Mouse (Mus musculus) spleen, embryonic (tissue): Measurements from ENCODE around the gene Samhd1.

Experiments used
- CTCF ChIA-PET: fragments of 350-600 bp; sonication (Branson Sonifier 250); formaldehyde crosslinking; loops from one replicate; lab custom pipeline; 2022; lab: Charles Lee

Samhd1 gene

DNA sequence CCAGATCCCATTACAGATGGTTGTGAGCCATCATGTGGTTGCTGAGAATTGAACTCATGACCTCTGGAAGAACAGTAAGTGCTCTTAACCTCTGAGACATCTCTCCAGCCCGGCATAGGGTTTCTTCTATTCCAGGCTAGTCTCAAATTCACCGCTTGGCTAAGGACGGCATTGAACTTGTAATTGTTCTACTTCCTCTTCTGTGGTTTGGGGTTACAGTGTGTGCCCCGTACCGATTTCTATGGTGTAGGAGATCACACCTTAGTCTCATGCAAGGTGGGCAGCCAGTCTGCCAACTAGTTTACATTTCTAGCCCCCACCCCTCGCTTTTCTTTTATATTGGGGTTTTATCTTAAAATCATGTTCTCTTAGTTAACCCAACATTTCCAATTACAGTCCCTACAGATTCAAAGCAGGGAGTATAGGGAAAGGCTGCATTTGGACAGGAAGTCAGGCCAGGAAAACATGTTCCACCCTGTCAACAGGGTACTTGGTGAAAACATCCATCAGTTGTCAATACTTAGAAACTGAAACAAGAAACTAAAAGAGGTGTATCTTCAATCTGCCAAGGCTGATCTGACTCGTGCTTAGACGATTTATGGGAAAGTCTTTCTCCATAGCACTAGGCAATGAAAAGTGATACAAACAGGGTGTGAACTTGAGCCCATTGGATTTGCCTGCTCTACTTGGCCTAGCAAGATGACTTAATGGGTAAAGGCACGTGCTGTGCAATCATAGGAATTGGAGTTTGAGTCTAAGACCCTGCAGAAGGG lies 3.1 kb upstream of the Samhd1 start:
- CTCF ChIA-PET: interaction anchor here (0.6 kb wide), 1 partner anchor 68 kb away, joined by 3 read pairs; no protein-coding TSS in a partner anchor

DNA sequence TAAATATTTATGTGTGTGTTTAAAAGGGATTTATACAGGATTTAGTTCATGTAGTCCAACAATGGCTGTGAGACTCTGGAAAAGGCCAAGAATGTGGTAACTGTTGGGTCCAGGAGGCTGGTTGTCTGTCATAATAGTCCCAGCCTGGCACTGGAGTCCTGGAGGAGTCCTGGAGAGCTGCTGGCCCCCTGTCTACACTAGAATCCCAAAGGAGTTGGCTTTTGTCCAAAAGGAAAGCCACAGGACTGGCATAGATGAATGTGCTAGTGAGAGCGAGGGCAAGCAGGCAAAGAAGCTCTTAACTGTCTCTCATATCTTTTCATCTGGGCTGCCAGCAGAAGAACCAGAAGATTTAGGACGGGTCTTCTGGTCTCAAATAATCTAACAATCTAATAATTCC lies 1.6 kb upstream of the Samhd1 start:
- CTCF ChIA-PET: interaction anchor here (1.1 kb wide), 1 partner anchor 18 kb away, joined by 3 read pairs; no protein-coding TSS in a partner anchor

DNA sequence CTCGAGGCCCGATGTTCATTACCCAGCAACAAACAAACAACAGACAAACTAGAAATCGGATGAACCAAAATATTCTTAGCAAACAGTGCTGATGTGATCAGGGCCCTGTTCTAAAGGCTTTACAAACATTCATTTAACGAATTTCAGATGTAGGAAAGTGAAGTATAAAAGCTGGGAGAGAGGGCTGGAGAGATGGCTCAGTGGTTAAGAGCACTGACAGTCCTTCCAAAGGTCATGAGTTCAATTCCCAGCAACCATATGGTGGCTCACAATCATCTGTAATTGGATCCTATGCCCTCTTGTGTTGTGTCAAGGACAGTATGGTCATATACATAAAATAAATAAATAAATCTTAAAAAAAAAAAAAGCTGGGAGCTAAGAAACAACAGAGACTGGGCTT lies 1.1 kb upstream of the Samhd1 start:
- CTCF ChIA-PET: interaction anchor here (1.1 kb wide), 1 partner anchor 17 kb away, joined by 3 read pairs; no protein-coding TSS in a partner anchor

DNA sequence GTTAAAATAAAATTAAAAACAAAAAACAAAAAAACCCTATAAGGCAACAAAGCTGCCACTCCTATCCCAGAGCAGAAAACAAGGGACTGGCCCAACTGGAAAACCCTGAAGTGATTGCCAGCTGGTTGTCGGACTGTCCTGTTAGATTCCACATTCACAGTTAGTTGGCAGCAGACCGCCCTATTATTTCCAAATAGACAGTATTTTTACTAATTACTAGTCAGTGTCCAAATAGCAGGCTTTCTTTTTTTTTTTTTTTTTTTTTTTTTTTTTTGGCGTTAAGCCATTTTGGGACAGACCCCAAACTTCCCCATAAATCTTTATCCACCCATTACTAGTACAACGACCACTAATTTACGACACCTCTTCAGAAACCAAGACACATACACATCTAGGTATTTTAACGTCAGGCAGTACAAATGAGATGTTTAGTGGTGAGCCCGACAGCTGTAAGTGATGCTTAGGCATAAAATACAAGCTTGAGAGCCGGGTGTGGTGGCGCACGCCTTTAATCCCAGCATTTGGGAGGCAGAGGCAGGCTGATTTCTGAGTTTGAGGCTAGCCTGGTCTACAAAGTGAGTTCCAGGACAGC lies 560 bp upstream of the Samhd1 start:
- CTCF ChIA-PET: interaction anchor here (0.7 to 1.1 kb wide), 3 partner anchors 17 to 741 kb away, joined by 3 to 7 read pairs (median 5); no protein-coding TSS in a partner anchor

DNA sequence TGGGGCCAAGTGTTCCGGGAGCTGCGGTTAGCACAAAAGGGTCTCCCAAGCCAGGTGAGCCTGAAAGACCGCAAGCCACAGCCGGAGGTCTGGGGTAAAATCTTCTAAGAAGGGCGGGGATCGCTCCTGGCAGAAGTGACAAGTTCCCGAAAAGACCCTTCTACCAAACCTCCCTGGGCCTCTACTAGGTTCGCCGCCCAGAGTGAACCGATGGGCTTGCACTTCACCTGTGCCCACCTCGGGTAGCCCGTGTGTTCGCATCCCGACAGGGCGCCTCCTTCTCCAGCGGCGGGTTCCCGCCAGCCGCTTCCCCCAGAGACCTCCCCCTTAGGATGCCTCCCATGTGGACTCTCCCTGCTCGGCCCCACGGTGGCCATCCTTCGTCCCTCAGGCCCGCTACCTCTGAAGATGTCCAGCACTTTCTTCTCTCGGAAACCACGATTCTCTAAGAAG lies 560 bp downstream of the Samhd1 start:
- CTCF ChIA-PET: no interaction called here

DNA sequence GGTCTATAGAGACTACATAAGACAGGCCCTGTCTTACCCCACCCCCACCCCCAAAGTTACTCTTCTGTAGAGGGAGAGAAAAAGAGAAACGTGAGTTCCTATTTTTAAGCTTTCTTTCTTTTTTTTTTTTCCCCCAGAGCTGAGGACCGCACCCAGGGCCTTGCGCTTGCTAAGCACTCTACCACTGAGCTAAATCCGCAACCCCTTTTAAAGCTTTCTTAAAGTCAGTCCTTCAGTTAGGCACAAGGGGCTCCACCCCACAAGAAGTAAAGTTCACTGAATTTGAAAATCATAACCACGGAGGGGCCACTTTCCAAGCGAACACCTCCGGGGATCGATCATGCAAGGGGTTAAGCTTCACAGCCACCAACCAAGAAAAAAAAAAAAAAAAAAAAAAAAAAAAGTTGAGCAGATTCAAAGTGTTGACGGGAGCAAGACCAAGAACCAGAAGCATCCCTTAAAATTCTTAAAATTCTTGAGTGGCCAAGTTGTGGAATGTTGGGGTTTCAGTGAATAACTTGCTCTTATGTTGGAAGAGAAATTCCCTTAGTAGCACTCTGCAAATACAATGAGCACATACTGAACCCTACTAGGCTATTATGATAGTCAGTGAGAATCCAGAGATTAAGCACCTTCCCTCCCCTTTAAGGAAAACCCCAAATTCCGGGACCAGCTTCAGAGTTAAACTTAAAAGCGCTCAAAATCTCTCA lies 1.1 kb downstream of the Samhd1 start:
- CTCF ChIA-PET: no interaction called here

DNA sequence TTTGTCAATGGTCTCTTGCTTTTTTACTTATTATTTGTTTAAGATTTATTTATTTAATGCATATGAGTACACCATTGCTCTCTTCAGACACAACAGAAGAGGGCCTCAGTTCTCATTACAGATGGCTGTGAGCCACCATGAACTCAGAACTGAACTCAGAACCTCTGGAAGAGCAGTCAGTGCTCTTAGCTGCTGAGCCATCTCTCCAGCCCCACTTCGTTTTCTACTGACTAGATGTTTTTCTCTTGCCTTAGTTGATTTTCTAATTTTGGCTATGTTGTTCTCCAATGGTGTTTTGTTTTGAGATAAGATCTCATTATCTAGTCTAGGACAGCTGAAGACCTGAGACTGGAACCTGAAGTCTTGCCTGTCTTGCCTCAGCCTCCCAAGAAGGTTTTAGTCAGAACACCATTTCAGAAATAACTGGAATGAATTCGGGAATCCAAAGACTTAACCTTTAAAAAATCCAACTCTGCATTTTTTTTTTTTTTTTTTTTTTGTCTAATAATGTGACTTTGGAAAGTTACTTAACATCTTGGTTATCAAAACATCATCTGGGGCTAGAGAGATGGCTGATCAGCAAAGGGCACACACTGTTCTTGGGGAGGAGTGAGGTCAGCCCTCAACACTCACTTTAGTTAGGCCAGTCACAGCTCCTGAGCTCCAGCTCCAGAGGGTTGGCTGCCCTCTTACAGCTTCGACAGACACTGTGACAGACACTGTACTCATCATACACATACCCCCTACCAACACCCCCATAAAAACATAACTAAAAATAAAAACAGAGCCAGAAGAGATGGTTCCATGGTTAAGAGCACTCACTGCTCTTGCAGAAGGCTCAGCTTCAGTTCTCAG lies 2.2 kb downstream of the Samhd1 start:
- CTCF ChIA-PET: interaction anchor here (0.6 kb wide), 1 partner anchor 154 kb away, joined by 3 read pairs; no protein-coding TSS in a partner anchor

DNA sequence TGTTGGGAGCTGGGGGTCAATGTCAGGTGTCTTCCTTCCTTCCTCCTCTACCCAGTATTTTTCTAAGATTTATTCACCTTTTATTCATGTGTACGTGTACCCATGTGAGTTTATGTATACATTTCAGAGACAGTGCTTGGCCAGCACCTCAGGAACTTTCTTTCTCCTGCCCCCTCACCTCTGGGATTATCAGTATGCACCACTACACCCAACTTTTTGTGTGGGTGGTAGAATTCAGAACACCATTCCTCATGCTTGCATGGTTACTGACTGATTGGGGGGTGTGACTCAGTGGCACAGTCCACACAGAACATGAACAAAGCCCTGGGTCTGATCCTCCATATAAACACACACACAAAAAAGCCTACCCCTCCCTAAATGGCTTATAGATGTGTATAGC lies 3.0 kb downstream of the Samhd1 start:
- CTCF ChIA-PET: no interaction called here

DNA sequence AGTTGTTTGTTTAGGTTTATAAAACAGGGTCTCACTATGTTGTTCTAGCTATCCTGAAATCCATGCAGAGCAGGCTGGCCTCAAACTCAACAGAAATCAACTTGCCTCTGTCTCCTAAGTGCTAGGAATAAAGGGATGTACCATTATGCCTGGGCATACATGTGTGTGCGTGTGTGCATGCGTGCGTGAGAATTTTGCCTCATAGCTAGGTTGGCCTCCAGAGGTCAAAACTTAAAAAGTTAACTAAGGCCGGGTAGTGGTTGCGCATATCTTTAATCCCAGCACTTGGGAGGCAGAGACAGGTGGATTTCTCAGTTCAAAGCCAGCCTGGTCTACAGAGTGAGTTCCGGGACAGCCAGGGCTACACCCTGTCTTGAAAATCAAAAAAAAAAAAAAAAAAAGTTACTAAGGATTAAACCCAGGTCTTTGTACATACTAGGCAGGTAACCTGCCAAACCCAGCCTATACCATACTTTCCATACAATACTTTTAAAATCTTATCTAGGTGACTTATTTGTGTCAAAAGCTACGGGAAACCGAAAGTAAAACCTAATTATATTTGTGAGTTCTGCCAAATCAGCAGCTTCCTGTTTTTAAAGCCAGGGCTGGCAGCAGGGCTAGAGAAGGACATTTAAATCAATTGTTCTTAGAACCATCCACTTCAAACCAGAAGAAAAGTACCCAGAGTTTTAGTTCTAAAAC lies 4.1 kb downstream of the Samhd1 start:
- CTCF ChIA-PET: interaction anchor here (0.5 kb wide), 1 partner anchor 28 kb away, joined by 6 read pairs; no protein-coding TSS in a partner anchor

DNA sequence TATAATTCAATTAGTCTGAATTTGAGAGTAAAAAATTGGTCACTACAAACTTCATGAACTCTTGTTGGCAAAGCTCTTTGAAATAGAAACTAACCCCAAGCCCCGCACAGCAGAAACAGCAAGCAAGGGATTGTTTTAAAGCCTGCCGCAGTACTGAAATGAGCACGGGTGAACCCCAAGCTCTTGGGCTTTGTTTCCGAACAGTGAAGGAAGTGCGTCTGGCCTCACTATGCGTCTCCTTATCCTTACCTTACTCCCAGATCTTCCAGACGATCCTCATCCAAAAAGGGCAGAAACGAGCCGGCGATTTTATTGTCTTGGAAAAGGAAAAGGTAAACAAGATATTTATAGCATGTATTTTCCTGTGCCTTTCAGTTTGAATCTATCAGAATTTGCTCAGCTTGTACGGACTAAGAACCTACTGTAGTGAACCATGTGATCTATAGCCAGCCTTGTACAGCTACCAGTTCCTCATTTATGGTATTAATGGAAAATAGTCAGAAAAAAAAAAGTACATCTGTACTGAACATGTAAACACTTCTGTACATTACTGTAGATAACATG lies 5.4 kb downstream of the Samhd1 start:
- CTCF ChIA-PET: interaction anchor here (0.8 kb wide), 2 partner anchors 13 to 45 kb away, joined by 3 to 4 read pairs; no protein-coding TSS in a partner anchor

DNA sequence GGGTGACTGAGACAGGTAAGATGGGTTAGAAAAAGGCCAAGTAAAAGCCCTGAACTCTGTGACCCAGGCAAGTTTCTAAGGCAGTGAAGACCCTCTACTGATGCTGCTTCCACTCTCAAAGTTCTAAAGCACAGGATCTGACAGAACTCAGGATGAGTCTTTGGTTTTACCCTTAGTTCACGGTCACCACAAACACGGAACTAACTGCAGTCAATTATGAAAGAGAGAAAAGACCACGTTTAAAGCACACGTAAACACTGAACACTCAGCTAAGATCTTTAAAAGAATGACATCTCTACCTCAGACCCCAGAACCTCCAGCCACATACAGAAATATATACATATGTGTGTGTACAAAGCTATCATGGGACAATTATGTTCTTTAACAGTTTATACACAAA lies 6.0 kb downstream of the Samhd1 start:
- CTCF ChIA-PET: interaction anchor here (0.8 kb wide), 2 partner anchors 12 to 45 kb away, joined by 3 to 4 read pairs; no protein-coding TSS in a partner anchor

DNA sequence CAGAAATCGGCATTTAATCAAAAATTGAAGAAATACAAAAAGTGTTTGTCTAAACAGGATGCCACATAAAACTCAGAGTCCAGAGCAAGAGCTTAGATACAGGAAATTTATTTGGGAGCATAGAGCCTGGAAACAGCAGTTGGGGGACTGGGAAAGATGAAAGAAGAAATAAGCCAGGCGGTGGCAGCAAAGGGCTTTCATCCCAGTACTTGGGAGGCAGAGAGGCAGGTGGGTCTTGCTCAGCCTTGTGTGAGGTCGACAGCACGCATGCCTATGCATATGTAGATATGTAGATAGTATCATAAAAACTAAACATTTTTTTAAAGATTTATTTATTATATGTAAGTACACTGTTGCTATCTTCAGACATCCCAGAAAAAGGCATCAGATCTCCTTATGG lies 7.0 kb downstream of the Samhd1 start:
- CTCF ChIA-PET: no interaction called here

DNA sequence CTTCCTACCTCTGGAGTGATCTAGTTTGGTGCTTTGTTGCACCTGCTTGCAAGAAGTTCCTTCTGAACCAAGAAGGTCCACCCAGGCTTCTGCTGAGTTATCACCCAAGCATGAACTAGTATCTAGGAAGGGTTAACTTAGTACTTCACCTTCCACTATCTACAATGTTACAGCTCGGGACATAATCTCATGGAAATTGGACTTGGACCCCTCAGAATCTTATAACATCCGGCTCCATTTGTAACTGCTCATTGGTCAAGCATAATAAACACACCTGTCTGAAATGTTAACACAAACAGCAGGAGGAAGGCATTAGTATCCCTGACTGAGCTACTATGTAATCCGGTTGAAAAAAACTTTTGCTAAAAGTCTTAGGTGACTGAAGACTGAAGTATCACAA lies 7.7 kb downstream of the Samhd1 start:
- CTCF ChIA-PET: no interaction called here

DNA sequence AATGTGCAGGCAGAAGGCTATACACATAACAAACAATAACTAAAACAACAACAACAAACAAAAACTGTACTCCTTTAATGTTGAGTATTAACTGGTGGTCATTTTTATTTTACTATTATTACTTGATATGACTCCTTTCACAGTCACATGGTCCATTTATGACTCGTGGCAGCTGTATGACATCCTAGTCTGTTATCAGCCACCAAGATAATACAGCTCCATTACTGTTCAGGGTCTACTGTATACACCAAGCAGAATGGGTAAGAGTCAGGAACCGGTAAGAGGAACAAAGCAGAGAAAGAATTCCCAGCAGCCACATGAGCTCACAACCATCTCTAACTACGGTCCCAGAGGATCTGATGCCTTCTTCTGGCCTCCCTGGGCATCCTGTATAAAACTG lies 9.8 kb downstream of the Samhd1 start:
- CTCF ChIA-PET: interaction anchor here (0.7 kb wide), 1 partner anchor 17 kb away, joined by 3 read pairs; no protein-coding TSS in a partner anchor

DNA sequence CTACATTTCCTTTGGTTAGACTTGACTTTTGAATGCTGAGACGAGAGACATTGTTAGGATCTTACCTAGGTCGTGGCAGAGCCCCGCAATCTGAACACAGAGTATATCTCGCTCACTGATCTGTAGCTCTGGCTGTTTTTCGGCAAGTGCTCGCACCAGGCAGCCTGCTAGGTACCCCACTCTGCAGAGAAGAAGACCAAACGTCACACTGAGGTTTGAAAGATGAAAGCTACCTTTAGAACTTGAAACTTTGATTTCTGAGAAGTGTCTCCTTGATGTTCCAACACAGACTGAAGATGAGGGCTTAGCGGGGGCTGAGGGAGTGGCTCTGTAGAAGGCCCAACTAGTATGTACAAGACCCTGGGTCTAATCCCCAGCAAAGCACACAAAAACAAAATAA lies 13.3 kb downstream of the Samhd1 start:
- CTCF ChIA-PET: no interaction called here

DNA sequence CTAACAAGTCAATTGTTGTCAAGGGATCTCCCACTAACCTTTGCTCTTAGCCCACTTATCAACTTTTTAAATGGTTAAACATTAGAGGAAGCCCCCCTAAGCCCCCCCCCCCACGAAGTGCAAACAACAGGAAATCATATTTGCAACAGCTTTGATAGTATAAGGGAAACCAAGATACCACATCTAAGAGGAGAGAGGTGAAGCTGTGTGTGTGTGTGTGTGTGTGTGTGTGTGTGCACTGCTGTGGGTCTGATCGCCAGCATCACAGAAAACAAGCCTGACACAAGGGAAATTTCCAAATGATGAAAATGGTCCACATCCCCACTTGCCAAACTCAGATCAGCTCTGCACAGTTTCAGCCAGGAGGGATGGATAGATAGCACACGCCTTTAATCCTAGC lies 16.0 kb downstream of the Samhd1 start:
- CTCF ChIA-PET: interaction anchor here (1.3 kb wide), 1 partner anchor 17 kb away, joined by 3 read pairs; no protein-coding TSS in a partner anchor

DNA sequence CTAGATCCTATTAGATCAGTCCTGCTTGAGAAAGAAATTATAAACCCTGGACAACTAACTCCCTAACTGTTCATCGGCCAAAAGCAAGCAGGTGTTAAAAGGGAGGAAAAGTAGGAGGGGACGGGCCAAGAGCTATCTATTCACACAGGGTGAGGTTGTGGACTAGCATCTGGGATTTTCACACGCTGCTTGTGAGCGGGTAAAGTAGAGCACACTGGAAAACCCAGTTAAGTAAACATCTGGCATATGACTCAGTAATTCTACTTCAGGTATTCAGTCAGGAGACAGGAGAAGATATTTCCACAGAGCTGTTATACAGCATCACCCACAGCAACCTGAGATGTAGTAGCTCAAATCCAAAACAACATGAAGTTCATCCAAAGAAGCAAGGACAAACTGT lies 16.5 kb downstream of the Samhd1 start:
- CTCF ChIA-PET: interaction anchor here (1.3 kb wide), 1 partner anchor 17 kb away, joined by 3 read pairs; no protein-coding TSS in a partner anchor

DNA sequence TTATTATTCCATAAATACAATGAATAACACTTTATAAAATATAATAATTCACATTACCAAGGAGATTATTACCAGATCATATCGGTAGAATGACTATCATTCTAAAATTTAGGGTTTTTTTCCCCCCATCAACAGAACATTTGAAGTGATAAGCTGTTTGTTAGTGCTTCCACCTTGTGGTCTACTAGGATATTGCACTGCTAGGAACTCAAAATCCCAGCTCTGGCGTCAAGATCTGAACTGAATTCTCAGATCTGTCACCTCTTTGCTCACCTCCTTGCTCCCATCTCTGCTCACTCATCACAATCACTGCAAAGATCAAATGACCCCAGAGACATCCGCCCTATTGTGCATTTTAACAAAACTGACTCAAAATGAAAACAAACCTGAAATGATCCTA lies 18.1 kb downstream of the Samhd1 start:
- CTCF ChIA-PET: interaction anchor here (0.7 kb wide), 1 partner anchor 13 kb away, joined by 3 read pairs; no protein-coding TSS in a partner anchor

DNA sequence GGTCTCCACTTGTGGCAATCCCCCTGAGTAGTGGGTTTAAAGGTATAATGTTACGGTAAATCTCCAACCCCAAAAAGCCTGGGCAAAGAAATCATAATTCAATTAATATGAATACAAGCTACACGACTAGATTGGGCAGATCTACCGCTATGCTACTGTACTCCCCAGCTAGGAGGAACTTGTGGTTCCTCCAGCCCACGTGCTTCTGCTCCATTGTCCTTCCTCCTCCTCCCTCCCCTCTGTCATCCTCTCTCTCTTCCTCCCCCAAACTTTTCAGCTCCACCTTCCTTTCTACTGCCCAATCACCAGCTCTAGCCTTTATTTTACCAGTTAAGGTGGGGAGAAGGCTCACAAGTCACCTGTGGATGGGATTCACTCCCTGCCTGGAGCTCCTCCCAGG lies 26.8 kb downstream of the Samhd1 start:
- CTCF ChIA-PET: interaction anchor here (0.5 to 0.8 kb wide), 2 partner anchors 15 to 17 kb away, joined by 3 read pairs; no protein-coding TSS in a partner anchor

DNA sequence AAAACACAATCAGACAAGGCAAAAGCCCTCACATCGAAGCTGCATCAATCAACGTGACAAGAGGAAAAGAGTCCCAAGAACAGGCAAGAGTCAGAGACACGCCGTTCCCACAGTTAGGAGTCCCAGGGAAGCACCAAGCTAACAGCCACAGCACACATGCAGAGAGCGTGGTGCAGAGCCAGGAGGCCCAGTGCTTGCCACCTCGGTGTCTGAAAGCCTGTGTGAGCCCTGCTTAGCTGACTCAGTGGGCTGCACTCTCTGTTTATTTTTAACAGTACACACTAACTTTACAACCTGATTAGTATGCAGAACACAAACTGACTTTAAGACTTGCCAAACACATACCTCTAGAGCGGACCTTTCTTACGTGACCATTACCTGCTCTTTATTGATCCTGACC lies 30.6 kb downstream of the Samhd1 start:
- CTCF ChIA-PET: no interaction called here
